Mouse (Mus musculus) brain, embryonic 14.5 days (tissue): Measurements from ENCODE around the gene Antxr2.

Experiments used
- CTCF ChIP-seq: fragments of 200-500 bp; IDR thresholded peaks from 2 replicates; pipeline ENCODE4 v1.5.1; 2012; ENCODE audit warnings: inconsistent platforms, mild to moderate bottlenecking, moderate library complexity, borderline replicate concordance; ENCODE audit not compliant: insufficient read depth, insufficient read length; ENCODE audit errors: extremely low read depth
- POLR2A ChIP-seq: fragments of 200-500 bp; IDR thresholded peaks from 2 replicates; pipeline ENCODE4 v1.6.1; 2012; ENCODE audit warnings: mild to moderate bottlenecking, inconsistent platforms, borderline replicate concordance; ENCODE audit not compliant: poor library complexity, insufficient read depth, insufficient read length, severe bottlenecking; ENCODE audit errors: extremely low read depth

GRCm38 (mm10) chr5:97867921-97868320 lies 162.9 kb downstream of the Antxr2 start:
- TF ChIP-seq CTCF (no peak), POLR2A (no peak)
